Mouse (Mus musculus): ENCODE data around the gene Slc35e3. TPM values are rescaled to one million over a fixed set of nuclear protein-coding genes. Genes with fewer than 3 reads are reported as not detected.
A peak's percentile ranks its signal among the peaks of the same experiment; 100 is the strongest.

The Slc35e3 gene
- total RNA-seq, 2 experiments from 2014 or later, result 5.3 TPM

- peak; percentile 46; the same call in 1 of the 2 replicates for ATAC-seq (ENCODE audit: poor library complexity, severe bottlenecking)
Observed at GRCm38 (mm10) chr10:117688204-117689151, 57.7 kb downstream of the Slc35e3 start.

GRCm38 (mm10) chr10:117687577-117687976, 58.6 kb downstream of the Slc35e3 start:
- no peak for ATAC-seq (ENCODE audit: poor library complexity, severe bottlenecking)

- ATAC-seq (ENCODE audit: poor library complexity, severe bottlenecking), result no peak
Observed at GRCm38 (mm10) chr10:117687018-117687417, 59.1 kb downstream of the Slc35e3 start.

GRCm38 (mm10) chr10:117685849-117686591, 60.1 kb downstream of the Slc35e3 start:
- no peak for ATAC-seq (ENCODE audit: poor library complexity, severe bottlenecking)

- ATAC-seq (ENCODE audit: poor library complexity, severe bottlenecking), result no peak
Observed at GRCm38 (mm10) chr10:117685171-117685848, 60.9 kb downstream of the Slc35e3 start.

GRCm38 (mm10) chr10:117684298-117685170, 61.6 kb downstream of the Slc35e3 start:
- peak; percentile 71 for ATAC-seq (ENCODE audit: poor library complexity, severe bottlenecking)

GRCm38 (mm10) chr10:117683734-117684037, 62.5 kb downstream of the Slc35e3 start:
- ATAC-seq (ENCODE audit: poor library complexity, severe bottlenecking), result no peak

Other genes with a start within 250 kb of the Slc35e3 start
- 0.38 TPM in 1 of 2 replicates, not detected in the other for gene Cpm, start 116.9 kb downstream of the Slc35e3 start, total RNA-seq (2015)
- gene Cpm, start 116.9 kb downstream of the Slc35e3 start, total RNA-seq (2017), result not detected in 2 replicates
- gene Mdm2, start 35.6 kb downstream of the Slc35e3 start, total RNA-seq (2015), result 86.3 and 89.1 TPM in 2 replicates
- gene Mdm2, start 35.6 kb downstream of the Slc35e3 start, total RNA-seq (2017), result 80.3 and 117 TPM in 2 replicates
- 50.3 and 50.9 TPM in 2 replicates for gene Nup107, start 46.3 kb upstream of the Slc35e3 start, total RNA-seq (2015)
- gene Nup107, start 46.3 kb upstream of the Slc35e3 start, total RNA-seq (2017), result 57.7 and 68.7 TPM in 2 replicates
- gene Rap1b, start 99.7 kb upstream of the Slc35e3 start, total RNA-seq (2015), result 448 and 514 TPM in 2 replicates
- 174 and 218 TPM in 2 replicates for gene Rap1b, start 99.7 kb upstream of the Slc35e3 start, total RNA-seq (2017)

All from megakaryocyte, adult 5-6 weeks (primary cell).